Mouse (Mus musculus) E14TG2a.4 (cell line): Measurements from ENCODE around the gene Hmgcr.

Experiments used
- CTCF ChIP-seq: conservative IDR thresholded peaks from 2 replicates; pipeline ENCODE4 v1.5.1; 2014; ENCODE audit warnings: low read length
- NANOG ChIP-seq: IDR thresholded peaks from 2 replicates; pipeline ENCODE4 v1.6.1; 2014; ENCODE audit warnings: borderline replicate concordance, low read length, mixed read lengths
- POU5F1 ChIP-seq: IDR thresholded peaks from 2 replicates; pipeline ENCODE4 v1.6.1; 2014; ENCODE audit warnings: low read length, borderline replicate concordance

GRCm38 (mm10) chr13:96670019-96670405 is 724 bp downstream of the Hmgcr start:
- TF ChIP-seq CTCF = no peak
- no peak for TF ChIP-seq NANOG
- TF ChIP-seq POU5F1 = no peak
